Mouse (Mus musculus) cerebellum, adult 9-10 months (tissue): ENCODE measurements at regions not wholly inside any gene's neighbourhood (a gene's known extent, or its start where the extent isn't known, plus 50 kb on each side); places are given as distances from the start of the nearest gene placed in this dataset.
A peak's percentile ranks its signal among the peaks of the same experiment; 100 is the strongest.

Source experiments
- DNase-seq: peaks from one replicate; pipeline ENCODE4 v3.0.0; 2022

- DNase-seq = no peak
Measured at GRCm38 (mm10) chr5:106038321-106038720, 162.0 kb downstream of the Zfp326 start.

- DNase-seq = no peak
Measured at GRCm38 (mm10) chr5:106036176-106036575, 159.8 kb downstream of the Zfp326 start.

- no peak for DNase-seq
Measured at GRCm38 (mm10) chr5:106032956-106033355, 156.6 kb downstream of the Zfp326 start.

GRCm38 (mm10) chr5:106026861-106027260, 150.5 kb downstream of the Zfp326 start:
- DNase-seq = peak; percentile 45

GRCm38 (mm10) chr5:106004292-106004917, 128.0 kb downstream of the Zfp326 start:
- no peak for DNase-seq

- no peak for DNase-seq
Measured at GRCm38 (mm10) chr5:106003321-106004291, 127.2 kb downstream of the Zfp326 start.

GRCm38 (mm10) chr5:106002330-106002729, 126.0 kb downstream of the Zfp326 start:
- peak; percentile 82 for DNase-seq

- no peak for DNase-seq
Measured at GRCm38 (mm10) chr5:105994218-105994617, 117.9 kb downstream of the Zfp326 start.

- DNase-seq = peak; percentile 92
Measured at GRCm38 (mm10) chr5:105993066-105993760, 116.8 kb downstream of the Zfp326 start.

- no peak for DNase-seq
Measured at GRCm38 (mm10) chr5:105990777-105991176, 114.4 kb downstream of the Zfp326 start.

GRCm38 (mm10) chr5:105986401-105986800, 110.0 kb downstream of the Zfp326 start:
- DNase-seq = peak; percentile 87

GRCm38 (mm10) chr5:105983131-105983530, 106.8 kb downstream of the Zfp326 start:
- no peak for DNase-seq

GRCm38 (mm10) chr5:105976746-105977145, 100.4 kb downstream of the Zfp326 start:
- no peak for DNase-seq

GRCm38 (mm10) chr5:105976076-105976475, 99.7 kb downstream of the Zfp326 start:
- DNase-seq = no peak

GRCm38 (mm10) chr5:105975275-105976011, 99.1 kb downstream of the Zfp326 start:
- no peak for DNase-seq

- DNase-seq = no peak
Measured at GRCm38 (mm10) chr5:105974576-105975177, 98.3 kb downstream of the Zfp326 start.
